Mouse (Mus musculus) left cerebral cortex, postnatal 14 days (tissue): ENCODE data around the gene Zfp993. TPM values are rescaled to one million over a fixed set of nuclear protein-coding genes. Genes with fewer than 3 reads are reported as not detected.
"Not testable (repeated sequence)": the region's sequence is repeated elsewhere in the genome, so short reads cannot be mapped to it uniquely, and the experiment has no call there.

Experiments used
- DNase-seq, 2 experiments: peaks; one replicate each; pipeline ENCODE4 v3.0.0; 2021 to 2022; ENCODE audit warnings: low spot score in 2 of 2, mixed read lengths in 1 of 2
- intact Hi-C: fragments of 180-260 bp; cut with DNase I; formaldehyde crosslinking; loops from one replicate; pipeline ENCODE4 v1.15.1; 2025
- long read RNA-seq, 2 experiments: library from polyadenylated mRNA; stranded (forward); transcript quantifications; one replicate each; pipeline ENCODE4 v2.0.0; 2021
- total RNA-seq, 2 experiments: library from RNA; stranded (reverse); gene quantifications; 2 replicates each; pipeline ENCODE4 v1.2.3; 2021

Gene Zfp993
- 1 to 10 TPM; 3.9 to 5.9 TPM for total RNA-seq
- long read RNA-seq, experiment 1, partial matches to known transcripts, result 0 of 1 reads
- long read RNA-seq, experiment 1, other reads (novel, unspliced or antisense), result 1 of 1 reads
- long read RNA-seq, experiment 2, result 0 reads

DNA sequence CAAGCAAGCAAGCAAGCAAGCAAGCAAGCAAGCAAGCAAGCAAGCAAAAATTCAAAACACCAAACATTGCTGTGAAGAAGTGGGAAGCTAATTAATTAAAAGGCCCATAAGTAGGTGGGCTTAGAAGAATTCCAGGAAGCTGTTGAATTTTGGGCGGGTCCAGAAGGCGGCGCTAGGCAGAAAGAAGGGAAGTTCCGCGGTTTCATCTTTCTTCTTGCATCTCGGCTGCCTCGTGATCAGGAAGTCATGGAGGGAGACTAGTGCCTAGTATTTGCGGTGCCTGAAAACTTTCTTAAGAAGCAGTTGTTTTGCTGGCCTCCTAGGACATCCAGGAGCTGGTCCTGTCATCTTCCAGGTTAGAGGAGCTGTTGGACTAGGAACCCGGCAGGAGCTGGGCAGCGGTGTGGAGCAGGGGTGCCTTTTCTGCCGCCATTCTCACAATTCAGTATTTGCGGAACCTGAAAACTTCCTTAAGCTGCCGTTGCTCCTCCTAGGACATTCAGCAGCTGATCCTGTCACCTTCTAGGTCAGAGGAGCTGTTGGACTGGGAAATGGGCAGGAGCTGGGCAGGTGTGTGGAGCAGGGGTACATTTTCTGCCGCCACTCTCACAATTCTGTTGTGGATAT is at the start of gene Zfp993:
TSS of gene Zfp993 (plus strand) at position 188 of the 627 bp plus-strand sequence.
- DNase-seq, intact Hi-C loops: not testable (repeated sequence)

GRCm38 (mm10) chr4:146579905-146580873 is 30.6 kb upstream of the Zfp993 start:
- intact Hi-C loops, DNase-seq: not testable (repeated sequence)

GRCm38 (mm10) chr4:146603578-146604399 is 7.0 kb upstream of the Zfp993 start:
- intact Hi-C loops, DNase-seq: not testable (repeated sequence)

- DNase-seq, intact Hi-C loops: not testable (repeated sequence)
Observed at GRCm38 (mm10) chr4:146644367-146644766, 33.6 kb downstream of the Zfp993 start.

GRCm38 (mm10) chr4:146649641-146650040 is 38.9 kb downstream of the Zfp993 start:
- intact Hi-C loops, DNase-seq: not testable (repeated sequence)

- intact Hi-C loops, DNase-seq: not testable (repeated sequence)
Observed at GRCm38 (mm10) chr4:146650115-146650514, 39.4 kb downstream of the Zfp993 start.

- intact Hi-C loops, DNase-seq: not testable (repeated sequence)
Observed at GRCm38 (mm10) chr4:146650639-146651038, 39.9 kb downstream of the Zfp993 start.

Other genes with a start within 250 kb of the Zfp993 start
- 1 to 10 TPM; 5.1 to 5.2 TPM for gene Zfp992, start 161.9 kb upstream of the Zfp993 start, total RNA-seq
- under 1 TPM; 0.24 to 0.49 TPM for gene Zfp981, start 108.9 kb upstream of the Zfp993 start, total RNA-seq